Comparison of ENCODE assay signal across 2 mouse cellular contexts in the genomic region with DNA sequence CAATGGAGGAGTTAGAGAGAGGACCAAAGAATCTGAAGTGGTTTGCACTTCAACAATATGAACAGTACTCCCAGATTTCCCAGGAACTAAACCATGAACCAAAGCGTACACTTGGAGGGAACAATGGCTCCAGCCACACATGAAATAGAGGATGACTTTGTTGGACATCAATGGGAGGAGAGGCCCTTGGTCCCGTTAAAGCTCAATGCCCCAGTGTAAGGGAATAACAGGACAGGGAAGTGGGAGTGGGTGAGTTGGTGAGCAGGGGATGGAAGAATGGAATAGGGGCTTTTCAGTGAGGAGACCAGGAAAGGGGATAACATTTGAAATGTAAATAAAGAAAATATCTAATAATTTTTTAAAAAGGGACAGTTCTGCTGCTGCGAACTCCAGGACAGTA.
A peak's percentile ranks its signal among the peaks of the same experiment; 100 is the strongest.
DNase-seq lines count a peak whose midpoint lies in the region.

No protein-coding gene starts in this region.

- peak; percentile 84 for DNase-seq in heart, adult 11 months
- peak; percentile 4 for DNase-seq in thymus, postnatal 25 days
